Mouse (Mus musculus) MEL (cell line): ENCODE measurements at regions not wholly inside any gene's neighbourhood (a gene's known extent, or its start where the extent isn't known, plus 50 kb on each side); places are given as distances from the start of the nearest gene placed in this dataset.

Source experiments
- DNase-seq: peaks from one replicate; pipeline ENCODE4 v3.0.0; 2011; ENCODE audit warnings: low read depth, low spot score
- H3K27ac ChIP-seq: 2 replicates; pipeline ENCODE4 v1.5.1; 2012; ENCODE audit warnings: low read depth, mild to moderate bottlenecking, control low read depth, low read length, moderate library complexity; ENCODE audit not compliant: control insufficient read depth
- H3K27me3 ChIP-seq, 2 experiments: fragments of 150-350 bp in 1 of 2; sonication (generic) in 1 of 2; 2 replicates each; pipeline ENCODE4 v1.6.1; 2012; ENCODE audit warnings: low read length in 2 of 2, mild to moderate bottlenecking in 2 of 2, improper control_type of control experiment in 1 of 2, moderate library complexity in 1 of 2; ENCODE audit not compliant: insufficient read depth in 2 of 2, control insufficient read depth in 1 of 2
- H3K36me3 ChIP-seq, 2 experiments: 2 replicates each; pipeline ENCODE4 v1.6.1; 2012 to 2014; ENCODE audit warnings: low read length in 2 of 2, improper control_type of control experiment in 1 of 2, inconsistent platforms in 1 of 2, mild to moderate bottlenecking in 1 of 2; ENCODE audit not compliant: insufficient read depth in 2 of 2, control insufficient read depth in 1 of 2
- H3K4me1 ChIP-seq, 2 experiments: fragments of 150-350 bp in 1 of 2; sonication (generic) in 1 of 2; 2 replicates each; pipeline ENCODE4 v1.6.1; 2012; ENCODE audit warnings: low read length in 2 of 2, improper control_type of control experiment in 1 of 2, mild to moderate bottlenecking in 1 of 2; ENCODE audit not compliant: insufficient read depth in 2 of 2, control insufficient read depth in 1 of 2
- H3K4me3 ChIP-seq, 2 experiments: fragments of 150-350 bp in 1 of 2; sonication (generic) in 1 of 2; 2 replicates each; pipeline ENCODE4 v1.5.1; 2012; ENCODE audit warnings: low read depth in 2 of 2, low read length in 2 of 2, mild to moderate bottlenecking in 2 of 2, moderate library complexity in 2 of 2, control low read depth in 1 of 2, improper control_type of control experiment in 1 of 2; ENCODE audit not compliant: control insufficient read depth in 1 of 2, insufficient read depth in 1 of 2
- H3K79me2 ChIP-seq: 2 replicates; pipeline ENCODE4 v1.6.1; 2012; ENCODE audit warnings: mild to moderate bottlenecking, low read length, moderate library complexity; ENCODE audit not compliant: control insufficient read depth, poor library complexity, insufficient read depth
- H3K9ac ChIP-seq: 2 replicates; pipeline ENCODE4 v1.6.1; 2012; ENCODE audit warnings: low read depth, mild to moderate bottlenecking, control low read depth, low read length, moderate library complexity; ENCODE audit not compliant: control insufficient read depth, poor library complexity, severe bottlenecking
- H3K9me3 ChIP-seq: fragments of 150-350 bp; sonication (generic); replicated peaks from 2 replicates; pipeline ENCODE4 v1.6.1; 2012; ENCODE audit warnings: mild to moderate bottlenecking, low read length, improper control_type of control experiment, moderate library complexity; ENCODE audit not compliant: insufficient read depth
- CHD1 ChIP-seq: IDR thresholded peaks from 2 replicates; pipeline ENCODE4 v1.6.1; 2012; ENCODE audit warnings: low read depth, mild to moderate bottlenecking, inconsistent platforms, low read length, improper control_type of control experiment
- ETS1 ChIP-seq: IDR thresholded peaks from 2 replicates; pipeline ENCODE4 v1.6.1; 2012; ENCODE audit warnings: low read depth, mild to moderate bottlenecking, inconsistent platforms, low read length, improper control_type of control experiment, moderate library complexity
- GABPA ChIP-seq: IDR thresholded peaks from 2 replicates; pipeline ENCODE4 v1.6.1; 2012; ENCODE audit warnings: low read depth, mild to moderate bottlenecking, inconsistent platforms, low read length, improper control_type of control experiment, moderate library complexity
- GATA1 ChIP-seq: IDR thresholded peaks from 2 replicates; pipeline ENCODE4 v1.6.1; 2011; ENCODE audit warnings: low read depth, low read length, improper control_type of control experiment
- HCFC1 ChIP-seq: IDR thresholded peaks from 2 replicates; pipeline ENCODE4 v1.6.1; 2012; ENCODE audit warnings: low read depth, mild to moderate bottlenecking, inconsistent platforms, low read length, improper control_type of control experiment, moderate library complexity
- JUND ChIP-seq: IDR thresholded peaks from 2 replicates; pipeline ENCODE4 v1.6.1; 2011; ENCODE audit warnings: low read depth, mild to moderate bottlenecking, improper control_type of control experiment, low read length
- KAT2A ChIP-seq: conservative IDR thresholded peaks from 2 replicates; pipeline ENCODE4 v1.6.1; 2012; ENCODE audit warnings: low read depth, low read length, improper control_type of control experiment, inconsistent platforms
- MAZ ChIP-seq: IDR thresholded peaks from 2 replicates; pipeline ENCODE4 v1.6.1; 2012; ENCODE audit warnings: low read depth, mild to moderate bottlenecking, inconsistent platforms, low read length, improper control_type of control experiment
- MEF2A ChIP-seq: IDR thresholded peaks from 2 replicates; pipeline ENCODE4 v1.6.1; 2014; ENCODE audit warnings: low read depth, mild to moderate bottlenecking, inconsistent platforms, low read length, improper control_type of control experiment; ENCODE audit not compliant: poor library complexity, insufficient replicate concordance, severe bottlenecking; ENCODE audit errors: extremely low read depth
- MXI1 ChIP-seq: IDR thresholded peaks from 2 replicates; pipeline ENCODE4 v1.6.1; 2011; ENCODE audit warnings: mild to moderate bottlenecking, low read depth, low read length, improper control_type of control experiment
- MYB ChIP-seq: IDR thresholded peaks from 2 replicates; pipeline ENCODE4 v1.6.1; 2011; ENCODE audit warnings: mild to moderate bottlenecking, low read depth, low read length, improper control_type of control experiment
- MYC ChIP-seq: IDR thresholded peaks from 2 replicates; pipeline ENCODE4 v1.6.1; 2011; ENCODE audit warnings: low read depth, mild to moderate bottlenecking, low read length, improper control_type of control experiment, moderate library complexity
- POLR2AphosphoS2 ChIP-seq: IDR thresholded peaks from 2 replicates; pipeline ENCODE4 v1.6.1; 2011; ENCODE audit warnings: low read length, improper control_type of control experiment
- RAD21 ChIP-seq: IDR thresholded peaks from 2 replicates; pipeline ENCODE4 v1.6.1; 2011; ENCODE audit warnings: mild to moderate bottlenecking, low read depth, low read length, improper control_type of control experiment
- TAL1 ChIP-seq: IDR thresholded peaks from 2 replicates; pipeline ENCODE4 v1.6.1; 2012; ENCODE audit warnings: mild to moderate bottlenecking, inconsistent platforms, low read length, moderate library complexity, mixed read lengths
- TCF12 ChIP-seq: IDR thresholded peaks from 2 replicates; pipeline ENCODE4 v1.6.1; 2014; ENCODE audit warnings: low read depth, mild to moderate bottlenecking, inconsistent platforms, low read length, improper control_type of control experiment, moderate library complexity
- UBTF ChIP-seq: IDR thresholded peaks from 2 replicates; pipeline ENCODE4 v1.6.1; 2012; ENCODE audit warnings: low read depth, mild to moderate bottlenecking, inconsistent platforms, low read length, improper control_type of control experiment, moderate library complexity, borderline replicate concordance; ENCODE audit not compliant: insufficient read depth
- USF1 ChIP-seq: IDR thresholded peaks from 2 replicates; pipeline ENCODE4 v1.6.1; 2014; ENCODE audit warnings: low read depth, mild to moderate bottlenecking, inconsistent platforms, low read length, improper control_type of control experiment, moderate library complexity
- ZKSCAN1 ChIP-seq: IDR thresholded peaks from 2 replicates; pipeline ENCODE4 v1.6.1; 2012; ENCODE audit warnings: low read depth, mild to moderate bottlenecking, inconsistent platforms, low read length, improper control_type of control experiment, moderate library complexity
- ZMIZ1 ChIP-seq: IDR thresholded peaks from 2 replicates; pipeline ENCODE4 v1.6.1; 2012; ENCODE audit warnings: low read depth, mild to moderate bottlenecking, inconsistent platforms, low read length, improper control_type of control experiment, moderate library complexity

GRCm38 (mm10) chr15:36396245-36396644 lies 611.3 kb downstream of the Zfp706 start:
- Histone ChIP-seq H3K27me3 (peaks cover 6 to 20% of the 10 kb centered on the region in 2 experiments), H3K36me3 (no peaks in the 10 kb centered on the region), H3K4me1 (0 out of 4 replicates have a peak, but pooled peaks cover 0 to 7% of the 10 kb centered on the region in 2 experiments), H3K27ac (no peak overlapping the region), H3K79me2 (no peaks in the 10 kb centered on the region), H3K9ac (no peak overlapping the region), H3K9me3 (no peaks in the 10 kb centered on the region), H3K4me3 (no peak overlapping the region)
- TF ChIP-seq RAD21 (no peak), HCFC1 (no peak), MAZ (no peak), MYC (no peak), USF1 (no peak), JUND (no peak)
- no peak for DNase-seq

- H3K36me3 ChIP-seq, result no peaks in the 10 kb centered on the region
- H3K27me3 ChIP-seq, result peaks cover 6 to 20% of the 10 kb centered on the region in 2 experiments
- DNase-seq, result no peak
- no peak overlapping the region for H3K9ac ChIP-seq
- H3K9me3 ChIP-seq, result no peaks in the 10 kb centered on the region
- H3K4me1 ChIP-seq, result 0 out of 4 replicates have a peak, but pooled peaks cover 0 to 7% of the 10 kb centered on the region in 2 experiments
- H3K4me3 ChIP-seq, result no peak overlapping the region
- TF ChIP-seq GATA1, result no peak
- no peak for TF ChIP-seq MEF2A
- TF ChIP-seq TCF12, result no peak
- no peak for TF ChIP-seq ZMIZ1
- TF ChIP-seq ETS1, result no peak
- TF ChIP-seq MYB, result no peak
- TF ChIP-seq, all 39 proteins: peak for 0
- Histone ChIP-seq H3K27ac (no peak overlapping the region), H3K79me2 (no peaks in the 10 kb centered on the region)
Observed at GRCm38 (mm10) chr15:36395672-36396050, 611.9 kb downstream of the Zfp706 start.

GRCm38 (mm10) chr15:36394914-36395671 lies 612.5 kb downstream of the Zfp706 start:
- Histone ChIP-seq H3K9ac (no peak overlapping the region), H3K4me1 (0 out of 4 replicates have a peak, but pooled peaks cover 0 to 7% of the 10 kb centered on the region in 2 experiments), H3K36me3 (no peaks in the 10 kb centered on the region), H3K27ac (no peak overlapping the region), H3K79me2 (no peaks in the 10 kb centered on the region), H3K9me3 (no peaks in the 10 kb centered on the region), H3K4me3 (no peak overlapping the region), H3K27me3 (peaks cover 6 to 20% of the 10 kb centered on the region in 2 experiments)
- DNase-seq, result no peak
- TF ChIP-seq MYC (no peak), USF1 (no peak), CHD1 (no peak), TAL1 (no peak), MXI1 (no peak), KAT2A (no peak), JUND (no peak), ZKSCAN1 (no peak), HCFC1 (no peak), POLR2AphosphoS2 (no peak), GABPA (no peak), MEF2A (no peak), UBTF (no peak)
